Mouse (Mus musculus) heart, postnatal 0 days (tissue): ENCODE measurements around the gene Rbm17.

Experiments used
- CTCF ChIP-seq: IDR thresholded peaks from 2 replicates; pipeline ENCODE4 v1.5.1; 2016; ENCODE audit warnings: antibody characterized with exemption, control low read depth, low read depth
- EP300 ChIP-seq: IDR thresholded peaks from 2 replicates; pipeline ENCODE4 v1.6.1; 2016; ENCODE audit warnings: antibody characterized with exemption, low read depth

- no peak for TF ChIP-seq CTCF
- no peak for TF ChIP-seq EP300
Observed at GRCm38 (mm10) chr2:11652196-11652595, 48.2 kb upstream of the Rbm17 start.
